Mouse (Mus musculus): ENCODE data around the gene Esyt2. TPM values are rescaled to one million over a fixed set of nuclear protein-coding genes. Genes with fewer than 3 reads are reported as not detected.

Esyt2 gene
- polyA plus RNA-seq (2015; fragmentation: Nextera tagmentation; extraction: Ambion mirVana): 11.4 and 12.1 TPM in 2 replicates

DNA sequence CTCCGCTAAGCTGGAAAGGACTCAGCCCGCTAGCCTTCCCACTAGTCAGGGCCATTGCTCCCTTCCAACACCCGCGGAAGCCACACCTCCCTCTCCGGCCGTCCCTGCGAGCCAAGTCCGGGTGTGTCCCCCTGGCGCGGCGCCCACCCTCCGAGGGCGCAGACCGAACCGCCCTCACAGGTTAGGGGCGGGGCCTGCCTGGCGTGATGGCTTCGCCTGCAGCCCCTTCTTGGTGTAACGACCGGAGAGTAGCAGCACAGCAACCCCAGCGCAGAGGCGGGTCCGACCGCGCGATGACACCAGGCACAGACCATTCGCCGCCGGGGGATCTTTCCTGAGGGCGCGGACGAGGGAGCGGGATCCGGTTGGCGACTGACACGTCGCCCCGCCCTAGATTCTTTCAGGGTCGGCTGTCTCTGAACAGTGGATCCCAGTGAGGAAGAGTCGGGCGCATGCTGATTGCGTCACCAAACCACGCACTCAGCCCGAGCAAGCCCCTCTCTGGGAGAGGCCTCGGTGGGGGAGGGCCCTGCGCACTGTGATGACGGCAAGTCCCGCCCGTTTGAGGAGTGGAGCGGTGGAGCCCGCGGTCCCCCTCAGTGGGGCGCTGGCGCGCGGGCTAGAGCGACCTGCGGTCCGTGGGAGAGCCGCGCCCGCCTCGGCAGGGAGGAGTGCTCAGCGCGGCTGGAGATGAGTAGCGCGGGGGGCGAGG lies at the start of gene Esyt2:
Esyt2 (plus strand) TSS at position 544 of the 712 bp plus-strand sequence.
- peak within 1 kb of the TSS; percentile 89 for H3K9ac ChIP-seq
- peak within 1 kb of the TSS; percentile 80 for H3K4me3 ChIP-seq
- ATAC-seq (replicated peaks): peak; percentile 97
- WGBS: 0% methylated on average over 59 of the region's 68 CpGs
- H3K36me3 ChIP-seq (replicated peaks): no peaks in the 10 kb centered on the region
- H3K9me3 ChIP-seq: no peaks in the 10 kb centered on the region
- H3K4me2 ChIP-seq: peak within 1 kb of the TSS; percentile 87
- H3K27me3 ChIP-seq (replicated peaks): no peaks in the 10 kb centered on the region
- H3K4me1 ChIP-seq: peaks cover 11% of the 10 kb centered on the region
- H3K27ac ChIP-seq: peak within 1 kb of the TSS; percentile 99

DNA sequence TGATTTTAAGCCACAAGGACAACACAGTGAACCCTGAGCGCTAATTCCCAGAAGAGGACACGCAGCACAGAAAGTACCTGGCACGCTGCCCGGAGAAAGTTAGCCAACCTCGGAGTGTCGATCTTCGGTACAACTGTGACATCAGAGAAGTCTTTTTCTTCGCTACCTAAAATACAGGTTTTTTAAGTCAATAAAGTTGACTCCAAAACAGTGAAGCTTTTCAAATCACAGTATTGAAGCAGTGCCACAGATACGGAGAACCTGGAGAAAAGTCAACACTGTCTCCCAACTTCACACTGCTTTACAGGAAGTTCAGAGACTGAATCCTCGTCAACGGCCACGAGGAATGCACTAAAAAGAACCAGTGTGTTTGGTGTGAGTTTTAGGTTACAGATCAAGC lies 49.4 kb upstream of the Esyt2 start:
- H3K27ac ChIP-seq: no peak overlapping the region
- 78% methylated on average over 12 of the region's 12 CpGs for WGBS
- no peaks in the 10 kb centered on the region for H3K9me3 ChIP-seq
- H3K9ac ChIP-seq: no peak overlapping the region
- ATAC-seq (replicated peaks): no peak
- H3K4me1 ChIP-seq: no peaks in the 10 kb centered on the region
- H3K4me3 ChIP-seq: no peak overlapping the region
- no peak overlapping the region for H3K4me2 ChIP-seq
- peaks cover 3% of the 10 kb centered on the region; the same call in 1 of the 2 replicates for H3K36me3 ChIP-seq (replicated peaks)
- H3K27me3 ChIP-seq (replicated peaks): no peaks in the 10 kb centered on the region

DNA sequence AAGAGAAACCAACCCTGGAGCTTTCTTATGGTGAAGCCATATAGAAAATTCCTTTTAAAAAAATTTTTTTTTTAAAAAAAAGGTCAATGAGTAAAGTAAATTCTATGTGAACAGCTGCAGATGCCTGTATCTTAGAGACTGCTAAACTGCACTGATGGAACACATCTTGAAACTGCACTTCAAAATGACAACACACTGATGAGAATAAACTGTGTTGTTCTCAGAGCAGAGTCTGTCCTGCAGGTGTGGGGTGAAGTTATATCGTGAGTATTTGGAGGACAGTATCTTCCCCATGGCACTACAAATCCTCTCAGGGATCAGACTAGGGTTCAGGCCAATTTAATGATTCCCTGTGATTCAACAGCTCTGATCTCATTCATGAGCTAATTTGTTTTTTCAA lies 48.9 kb upstream of the Esyt2 start:
- H3K9ac ChIP-seq: no peak overlapping the region
- ATAC-seq (replicated peaks): no peak
- 76% methylated on average over 1 of the region's 1 CpGs for WGBS

GRCm38 (mm10) chr12:116235356-116235755 lies 45.6 kb upstream of the Esyt2 start:
- WGBS: 87% methylated on average over 4 of the region's 4 CpGs
- H3K27me3 ChIP-seq (replicated peaks): no peaks in the 10 kb centered on the region
- 0 out of 2 replicates have a peak, but pooled peaks cover 3% of the 10 kb centered on the region for H3K36me3 ChIP-seq (replicated peaks)
- no peak overlapping the region for H3K9ac ChIP-seq
- H3K27ac ChIP-seq: no peak overlapping the region
- no peak overlapping the region for H3K4me3 ChIP-seq
- no peaks in the 10 kb centered on the region for H3K4me1 ChIP-seq
- no peak for ATAC-seq (replicated peaks)
- H3K9me3 ChIP-seq: no peaks in the 10 kb centered on the region
- no peak overlapping the region for H3K4me2 ChIP-seq

More for the DNA sequence above, 48.9 kb upstream of the Esyt2 start:
- H3K27me3 ChIP-seq (replicated peaks): no peaks in the 10 kb centered on the region
- H3K4me2 ChIP-seq: no peak overlapping the region
- H3K27ac ChIP-seq: no peak overlapping the region
- H3K36me3 ChIP-seq (replicated peaks): no peaks in the 10 kb centered on the region
- H3K4me3 ChIP-seq: no peak overlapping the region
- no peaks in the 10 kb centered on the region for H3K4me1 ChIP-seq
- H3K9me3 ChIP-seq: no peaks in the 10 kb centered on the region

DNA sequence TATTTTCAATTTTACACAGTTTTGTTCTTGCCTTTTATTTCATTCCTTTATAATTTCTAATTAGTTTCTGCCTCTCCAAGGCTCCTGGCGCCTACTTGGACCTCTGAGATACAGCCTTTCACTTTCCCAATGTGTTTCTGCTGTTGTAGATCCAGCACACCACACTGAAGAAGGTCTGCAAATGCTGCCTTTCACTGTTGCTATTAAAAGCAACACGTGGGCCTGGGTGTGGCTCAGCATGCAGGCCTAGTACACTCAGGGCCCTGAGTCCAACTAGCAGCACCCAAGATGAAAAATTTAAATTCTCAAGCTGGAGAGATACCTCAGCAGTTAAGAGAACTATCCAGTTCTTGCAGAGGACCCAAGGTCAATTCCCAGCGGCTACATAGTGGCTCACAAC lies 44.3 kb upstream of the Esyt2 start:
- H3K4me3 ChIP-seq: no peak overlapping the region
- no peaks in the 10 kb centered on the region for H3K4me1 ChIP-seq
- 0 out of 2 replicates have a peak, but pooled peaks cover 8% of the 10 kb centered on the region for H3K36me3 ChIP-seq (replicated peaks)
- no peak overlapping the region for H3K4me2 ChIP-seq
- no peaks in the 10 kb centered on the region for H3K27me3 ChIP-seq (replicated peaks)
- ATAC-seq (replicated peaks): no peak
- H3K9me3 ChIP-seq: no peaks in the 10 kb centered on the region
- 86% methylated on average over 3 of the region's 3 CpGs for WGBS
- H3K27ac ChIP-seq: no peak overlapping the region
- H3K9ac ChIP-seq: no peak overlapping the region

- H3K27me3 ChIP-seq (replicated peaks): no peaks in the 10 kb centered on the region
- H3K36me3 ChIP-seq (replicated peaks): 0 out of 2 replicates have a peak, but pooled peaks cover 12% of the 10 kb centered on the region
- no peak overlapping the region for H3K4me2 ChIP-seq
- H3K4me3 ChIP-seq: no peak overlapping the region
- no peak overlapping the region for H3K27ac ChIP-seq
- no peaks in the 10 kb centered on the region for H3K9me3 ChIP-seq
- no peaks in the 10 kb centered on the region for H3K4me1 ChIP-seq
- ATAC-seq (replicated peaks): no peak
- no peak overlapping the region for H3K9ac ChIP-seq
These were observed 42.6 kb upstream of the Esyt2 start for GRCm38 (mm10) chr12:116238370-116238769.

DNA sequence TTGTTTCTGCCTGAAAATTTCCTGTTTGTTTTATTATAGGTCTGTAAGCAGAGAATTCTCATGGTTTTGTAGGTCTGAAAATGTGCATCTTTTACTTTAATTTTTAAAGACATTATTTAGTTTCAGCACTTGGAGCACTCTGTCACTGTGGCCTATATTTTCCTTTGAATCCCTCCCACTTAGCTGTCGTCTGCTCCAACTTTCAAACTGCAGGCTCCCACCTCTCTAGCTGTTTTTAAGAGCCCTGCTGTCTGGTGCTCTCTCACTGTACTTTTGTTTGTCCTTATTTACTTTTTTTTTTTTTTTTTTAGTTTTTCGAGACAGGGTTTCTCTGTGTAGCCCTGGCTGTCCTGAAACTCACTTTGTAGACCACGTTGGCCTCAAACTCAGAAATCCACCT lies 42.2 kb upstream of the Esyt2 start:
- no peak for ATAC-seq (replicated peaks)
- Histone ChIP-seq H3K4me3 (no peak overlapping the region), H3K27me3 (replicated peaks) (no peaks in the 10 kb centered on the region), H3K9ac (no peak overlapping the region), H3K27ac (no peak overlapping the region), H3K36me3 (replicated peaks) (peaks cover 16% of the 10 kb centered on the region; the same call in 1 of the 2 replicates), H3K4me2 (no peak overlapping the region), H3K4me1 (no peaks in the 10 kb centered on the region), H3K9me3 (no peaks in the 10 kb centered on the region)
- 70% methylated on average over 3 of the region's 3 CpGs for WGBS

- WGBS: 85% methylated on average over 1 of the region's 1 CpGs
- peaks cover 31% of the 10 kb centered on the region; the same call in 1 of the 2 replicates for H3K36me3 ChIP-seq (replicated peaks)
- no peak for ATAC-seq (replicated peaks)
These were observed 36.4 kb upstream of the Esyt2 start for GRCm38 (mm10) chr12:116244601-116245000.

DNA sequence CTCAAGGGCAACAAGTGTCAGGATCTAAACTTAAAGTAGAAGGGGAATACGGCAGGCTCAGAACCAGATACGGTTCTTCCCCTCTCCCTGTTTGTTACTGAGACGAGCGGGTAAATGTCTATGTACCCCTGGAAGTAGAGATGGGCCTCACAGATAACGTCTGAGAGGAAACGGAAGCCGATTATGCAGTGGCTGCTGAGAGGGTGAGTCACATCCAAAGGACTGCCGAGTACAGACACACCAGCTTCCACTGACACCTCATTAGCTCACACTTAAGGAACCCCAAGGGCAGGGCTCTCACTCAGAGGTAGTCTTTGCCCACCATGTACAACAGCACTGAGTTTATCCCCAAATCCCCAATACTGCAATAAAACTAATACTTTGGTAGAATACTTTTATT lies 26.3 kb upstream of the Esyt2 start:
- Histone ChIP-seq H3K27ac (no peak overlapping the region), H3K4me1 (no peaks in the 10 kb centered on the region), H3K9me3 (no peaks in the 10 kb centered on the region), H3K36me3 (replicated peaks) (peaks cover 5% of the 10 kb centered on the region; the same call in 1 of the 2 replicates), H3K4me2 (no peak overlapping the region), H3K27me3 (replicated peaks) (no peaks in the 10 kb centered on the region), H3K4me3 (no peak overlapping the region), H3K9ac (no peak overlapping the region)
- WGBS: 81% methylated on average over 8 of the region's 8 CpGs
- ATAC-seq (replicated peaks): no peak

More at GRCm38 (mm10) chr12:116244601-116245000, 36.4 kb upstream of the Esyt2 start:
- Histone ChIP-seq H3K27me3 (replicated peaks) (no peaks in the 10 kb centered on the region), H3K9ac (no peak overlapping the region), H3K4me1 (no peaks in the 10 kb centered on the region), H3K9me3 (no peaks in the 10 kb centered on the region), H3K4me3 (no peak overlapping the region), H3K4me2 (no peak overlapping the region), H3K27ac (no peak overlapping the region)

DNA sequence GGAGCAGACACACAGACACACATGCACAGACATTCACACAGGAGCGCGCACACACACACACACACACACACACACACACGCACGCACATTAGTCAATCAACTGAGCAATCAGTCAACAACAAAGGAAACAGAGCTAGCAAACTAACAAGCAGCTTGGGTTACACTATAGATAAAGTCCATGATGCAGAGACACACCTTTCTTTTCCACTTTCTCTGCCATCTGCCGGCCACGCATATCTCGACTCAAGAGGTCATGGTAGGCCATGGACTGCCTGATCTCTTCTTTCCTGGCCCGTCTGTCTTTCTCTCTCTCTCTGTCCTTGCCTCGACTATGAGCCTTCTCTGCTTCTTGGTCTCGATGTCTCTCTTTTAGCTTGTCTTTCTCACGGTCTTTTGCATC lies 25.4 kb upstream of the Esyt2 start:
- WGBS: 91% methylated on average over 11 of the region's 11 CpGs
- ATAC-seq (replicated peaks): no peak
- H3K9ac ChIP-seq: no peak overlapping the region
- peaks cover 5% of the 10 kb centered on the region; the same call in 1 of the 2 replicates for H3K36me3 ChIP-seq (replicated peaks)
- no peaks in the 10 kb centered on the region for H3K9me3 ChIP-seq
- H3K27ac ChIP-seq: no peak overlapping the region
- H3K4me1 ChIP-seq: no peaks in the 10 kb centered on the region
- H3K27me3 ChIP-seq (replicated peaks): no peaks in the 10 kb centered on the region
- no peak overlapping the region for H3K4me3 ChIP-seq
- no peak overlapping the region for H3K4me2 ChIP-seq

GRCm38 (mm10) chr12:116258321-116258720 lies 22.7 kb upstream of the Esyt2 start:
- Histone ChIP-seq H3K9me3 (no peaks in the 10 kb centered on the region), H3K4me3 (no peak overlapping the region), H3K27me3 (replicated peaks) (no peaks in the 10 kb centered on the region), H3K4me1 (peaks cover 13% of the 10 kb centered on the region), H3K4me2 (no peak overlapping the region), H3K27ac (no peak overlapping the region), H3K36me3 (replicated peaks) (no peaks in the 10 kb centered on the region; the same call in 1 of the 2 replicates), H3K9ac (no peak overlapping the region)
- WGBS: 88% methylated on average over 2 of the region's 2 CpGs
- ATAC-seq (replicated peaks): no peak

GRCm38 (mm10) chr12:116262555-116263341 lies 18.2 kb upstream of the Esyt2 start, which contains the start of gene Wdr60:
Gene Wdr60 (minus strand): TSS chr12:116263022.
- H3K9ac ChIP-seq: peak within 1 kb of the TSS; percentile 66
- no peaks in the 10 kb centered on the region for H3K9me3 ChIP-seq
- H3K4me2 ChIP-seq: peak within 1 kb of the TSS; percentile 55
- no peaks in the 10 kb centered on the region for H3K36me3 ChIP-seq (replicated peaks)
- H3K4me3 ChIP-seq: peak within 1 kb of the TSS; percentile 56
- 3% methylated on average over 47 of the region's 47 CpGs for WGBS
- H3K27ac ChIP-seq: peak within 1 kb of the TSS; percentile 80
- peak; percentile 98 for ATAC-seq (replicated peaks)
- no peaks in the 10 kb centered on the region for H3K27me3 ChIP-seq (replicated peaks)
- peaks cover 13% of the 10 kb centered on the region for H3K4me1 ChIP-seq
